In the genomic region with DNA sequence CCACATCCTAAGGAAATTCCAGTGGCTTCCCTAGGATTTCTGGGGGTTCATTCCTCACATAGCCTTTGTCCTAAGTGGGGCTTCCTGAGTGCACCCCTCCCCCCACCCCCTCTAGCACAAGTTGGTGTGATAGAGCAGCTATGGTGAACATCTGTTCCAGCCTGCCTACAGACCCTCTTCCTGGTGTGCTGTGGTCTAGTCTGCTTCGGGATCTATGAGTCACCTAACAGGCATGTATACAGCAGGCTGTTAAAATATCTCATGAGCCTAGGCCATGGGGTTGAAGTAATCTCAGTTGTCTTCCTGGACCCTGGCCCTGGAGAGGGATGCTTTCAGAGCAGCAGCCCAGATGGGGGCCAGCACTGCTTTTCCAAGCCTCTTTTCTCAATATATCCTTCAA, we compare ENCODE assay signal across 24 mouse cellular contexts. TPM values are rescaled to one million over a fixed set of nuclear protein-coding genes. Genes with fewer than 3 reads are reported as not detected.
A peak's percentile ranks its signal among the peaks of the same experiment; 100 is the strongest.
DNase-seq lines count a peak whose midpoint lies in the region; ATAC-seq and TF ChIP-seq lines count a peak whose summit lies in the region.
"Had no signal": no experiment of that assay in that cellular context is flagged by ENCODE, and none has a peak within 500 bp of the region (broad histone marks: within the 10 kb centered on the region; RNA-seq: fewer than 3 reads in every experiment).

No protein-coding gene starts in this region.

- 24% methylated on average over 1 of the region's 1 CpGs for WGBS in heart, embryonic 15.5 days
- WGBS in limb, embryonic 12.5 days, result 37% methylated on average over 1 of the region's 1 CpGs

- no peak for TF ChIP-seq POLR2A in myocyte (IDR thresholded peaks at IDR 0.05; ENCODE audit: insufficient read length, low read depth)

- no peak overlapping the region for H3K4me3 ChIP-seq in heart, embryonic 15.5 days
- H3K4me3 ChIP-seq in C2C12 (ENCODE audit: insufficient read depth, poor library complexity, severe bottlenecking) (no peak overlapping the region), myocyte (no peak overlapping the region)
- no peak overlapping the region for H3K4me3 ChIP-seq in limb, embryonic 12.5 days (replicated peaks)
- H3K4me3 ChIP-seq: embryonic facial prominence, embryonic 12.5 days; forebrain, embryonic 13.5 days; gastrocnemius, adult 2 months; hindbrain, embryonic 12.5 days had no signal

- 0 out of 2 replicates have a peak, but pooled peaks have one; percentile 22 for ATAC-seq in heart, embryonic 15.5 days (replicated peaks; ENCODE audit: insufficient number of reproducible peaks, insufficient read depth, low FRiP score, low read depth)
- no peak for ATAC-seq in limb, embryonic 12.5 days (ENCODE audit: insufficient number of reproducible peaks, insufficient read depth, low FRiP score, low TSS enrichment, low read depth)
- ATAC-seq: forebrain, embryonic 13.5 days; forebrain, postnatal 0 days; hindbrain, embryonic 16.5 days; inflammation-experienced regulatory T-cells, adult 6 months; intestine, postnatal 0 days had no signal

- H3K79me2 ChIP-seq in C2C12 (ENCODE audit: control insufficient read depth, insufficient read depth) (no peaks in the 10 kb centered on the region), myocyte (ENCODE audit: control insufficient read depth, insufficient read depth) (no peaks in the 10 kb centered on the region)

- H3K4me2 ChIP-seq in heart, embryonic 15.5 days, result no peak overlapping the region
- no peak overlapping the region for H3K4me2 ChIP-seq in limb, embryonic 12.5 days
- H3K4me2 ChIP-seq in myocyte (ENCODE audit: low read depth), result no peak overlapping the region
- H3K4me2 ChIP-seq: embryonic facial prominence, embryonic 12.5 days; forebrain, embryonic 13.5 days; hindbrain, embryonic 12.5 days had no signal

- H3K9me3 ChIP-seq in heart, embryonic 15.5 days (replicated peaks), result no peaks in the 10 kb centered on the region
- H3K9me3 ChIP-seq in limb, embryonic 12.5 days, result no peaks in the 10 kb centered on the region
- H3K9me3 ChIP-seq: embryonic facial prominence, embryonic 12.5 days; forebrain, embryonic 13.5 days; hindbrain, embryonic 12.5 days had no signal

- no peaks in the 10 kb centered on the region; the same call in 1 of the 2 replicates for H3K27me3 ChIP-seq in heart, embryonic 15.5 days
- peaks cover 4% of the 10 kb centered on the region for H3K27me3 ChIP-seq in C2C12 (ENCODE audit: control insufficient read depth, insufficient read depth, insufficient read length)
- H3K27me3 ChIP-seq in limb, embryonic 12.5 days, result no peaks in the 10 kb centered on the region
- no peaks in the 10 kb centered on the region for H3K27me3 ChIP-seq in myocyte (ENCODE audit: control insufficient read depth, insufficient read depth, insufficient read length)
- H3K27me3 ChIP-seq: embryonic facial prominence, embryonic 12.5 days; forebrain, embryonic 13.5 days had no signal

- no peak for TF ChIP-seq CTCF in C2C12 (IDR thresholded peaks at IDR 0.05; ENCODE audit: control insufficient read depth, insufficient read depth, insufficient read length)

- no peak overlapping the region for H3K9ac ChIP-seq in heart, embryonic 15.5 days
- 0 out of 2 replicates have a peak overlapping the region, but pooled peaks have one; percentile 14 for H3K9ac ChIP-seq in limb, embryonic 12.5 days (replicated peaks)
- H3K9ac ChIP-seq: embryonic facial prominence, embryonic 12.5 days; forebrain, embryonic 13.5 days; forebrain, postnatal 0 days; hindbrain, embryonic 12.5 days had no signal

- no peaks in the 10 kb centered on the region for H3K36me3 ChIP-seq in heart, embryonic 15.5 days
- H3K36me3 ChIP-seq in C2C12 (ENCODE audit: control insufficient read depth, insufficient read depth), result no peaks in the 10 kb centered on the region
- H3K36me3 ChIP-seq in limb, embryonic 12.5 days, result no peaks in the 10 kb centered on the region
- H3K36me3 ChIP-seq in myocyte (ENCODE audit: control insufficient read depth, insufficient read depth), result no peaks in the 10 kb centered on the region
- H3K36me3 ChIP-seq: embryonic facial prominence, embryonic 12.5 days; hindbrain, embryonic 12.5 days had no signal

- H3K79me3 ChIP-seq in C2C12 (ENCODE audit: low read depth), result no peaks in the 10 kb centered on the region

- H3K4me1 ChIP-seq in heart, embryonic 15.5 days (replicated peaks), result no peaks in the 10 kb centered on the region
- peaks cover 18% of the 10 kb centered on the region for H3K4me1 ChIP-seq in limb, embryonic 12.5 days (replicated peaks)
- H3K4me1 ChIP-seq: embryonic facial prominence, embryonic 12.5 days; forebrain, embryonic 13.5 days had no signal

- H3ac ChIP-seq in C2C12 (ENCODE audit: control insufficient read depth, insufficient read length, low read depth) (no peak overlapping the region), myocyte (ENCODE audit: control insufficient read depth, insufficient read length) (no peak overlapping the region)

- DNase-seq in heart, postnatal 4 days, result no peak
- DNase-seq in urinary bladder, postnatal 14 days (ENCODE audit: low spot score), result no peak
- DNase-seq in embryo, embryonic 11 days, result no peak
- DNase-seq: adrenal gland, adult 2 months; adrenal gland, postnatal 25 days; cerebellum, adult 2 months; cerebellum, postnatal 14 days; forebrain, postnatal 0 days; gastrocnemius, adult 2 months; gastrocnemius, postnatal 25 days; heart, postnatal 36 days had no signal

- H3K27ac ChIP-seq in heart, embryonic 15.5 days, result no peak overlapping the region
- no peak overlapping the region for H3K27ac ChIP-seq in limb, embryonic 12.5 days
- H3K27ac ChIP-seq: embryonic facial prominence, embryonic 12.5 days; forebrain, embryonic 13.5 days; gastrocnemius, adult 2 months; hindbrain, embryonic 12.5 days had no signal

TF ChIP-seq in C2C12, 6 proteins besides CTCF, POLR2A, EP300 and RAD21:
- no peak for TF ChIP-seq FOSL1 (IDR thresholded peaks at IDR 0.05; ENCODE audit: insufficient read depth, low read length, poor library complexity, severe bottlenecking)
- no peak for TF ChIP-seq MAX (IDR thresholded peaks at IDR 0.05)
- TF ChIP-seq CEBPB (IDR thresholded peaks at IDR 0.05; ENCODE audit: low read depth), result no peak
- peak; percentile 63 for TF ChIP-seq MYOD1 (IDR thresholded peaks at IDR 0.05; ENCODE audit: control insufficient read depth, insufficient read length, low read depth)
- no peak for TF ChIP-seq USF1 (IDR thresholded peaks at IDR 0.05; ENCODE audit: low read depth)

TF ChIP-seq in myocyte, 11 proteins besides CTCF, POLR2A, EP300 and RAD21:
- TF ChIP-seq TCF12 (IDR thresholded peaks at IDR 0.05; ENCODE audit: insufficient read depth, poor library complexity, severe bottlenecking), result no peak
- peak in 1 of 3 experiments; percentile 15 for TF ChIP-seq MYOG (IDR thresholded peaks at IDR 0.05; ENCODE audit: control insufficient read depth in 1 of 3, insufficient read depth in 1 of 3, insufficient read length in 2 of 3, low read depth in 2 of 3)
- peak in 2 of 3 experiments; percentile 41 to 54 for TF ChIP-seq MYOD1 (IDR thresholded peaks at IDR 0.05; ENCODE audit: control insufficient read depth in 1 of 3, insufficient read length in 2 of 3, low read depth in 2 of 3)

RNA-seq across cellular contexts. Expression of gene Klf14, which starts 19.7 kb away (rescaled TPM):
- 1.8 and 2.7 TPM in 2 replicates for polyA plus RNA-seq in heart, embryonic 15.5 days (2015; fragmentation: Nextera tagmentation; extraction: Ambion mirVana)
- total RNA-seq in heart, postnatal 4 days (2021), result 1 to 10 TPM; 2.1 to 2.2 TPM
- polyA plus RNA-seq in C2C12 (2012; fragmentation: generic; extraction: Trizol), result not detected
- polyA plus RNA-seq in limb, embryonic 12.5 days (2016; fragmentation: Nextera tagmentation; extraction: Ambion mirVana), result 1.2 and 1.9 TPM in 2 replicates
- polyA plus RNA-seq in myocyte (2012; fragmentation: generic; extraction: Trizol), result not detected
- total RNA-seq: adrenal gland, postnatal 25 days; CH12.LX; common myeloid progenitor, adult 5-6 weeks; granulocyte monocyte progenitor cell, adult 5-6 weeks had no signal
- polyA plus RNA-seq: cerebellum, adult 2 months; inflammation-experienced regulatory T-cells, adult 6 months had no signal
